Mouse (Mus musculus): ENCODE data around the gene Zfyve21. TPM values are rescaled to one million over a fixed set of nuclear protein-coding genes. Genes with fewer than 3 reads are reported as not detected.
A peak's percentile ranks its signal among the peaks of the same experiment; 100 is the strongest.

Zfyve21 gene
- 105 and 113 TPM in 2 replicates for polyA plus RNA-seq (2015; fragmentation: Nextera tagmentation; extraction: Ambion mirVana)

DNA sequence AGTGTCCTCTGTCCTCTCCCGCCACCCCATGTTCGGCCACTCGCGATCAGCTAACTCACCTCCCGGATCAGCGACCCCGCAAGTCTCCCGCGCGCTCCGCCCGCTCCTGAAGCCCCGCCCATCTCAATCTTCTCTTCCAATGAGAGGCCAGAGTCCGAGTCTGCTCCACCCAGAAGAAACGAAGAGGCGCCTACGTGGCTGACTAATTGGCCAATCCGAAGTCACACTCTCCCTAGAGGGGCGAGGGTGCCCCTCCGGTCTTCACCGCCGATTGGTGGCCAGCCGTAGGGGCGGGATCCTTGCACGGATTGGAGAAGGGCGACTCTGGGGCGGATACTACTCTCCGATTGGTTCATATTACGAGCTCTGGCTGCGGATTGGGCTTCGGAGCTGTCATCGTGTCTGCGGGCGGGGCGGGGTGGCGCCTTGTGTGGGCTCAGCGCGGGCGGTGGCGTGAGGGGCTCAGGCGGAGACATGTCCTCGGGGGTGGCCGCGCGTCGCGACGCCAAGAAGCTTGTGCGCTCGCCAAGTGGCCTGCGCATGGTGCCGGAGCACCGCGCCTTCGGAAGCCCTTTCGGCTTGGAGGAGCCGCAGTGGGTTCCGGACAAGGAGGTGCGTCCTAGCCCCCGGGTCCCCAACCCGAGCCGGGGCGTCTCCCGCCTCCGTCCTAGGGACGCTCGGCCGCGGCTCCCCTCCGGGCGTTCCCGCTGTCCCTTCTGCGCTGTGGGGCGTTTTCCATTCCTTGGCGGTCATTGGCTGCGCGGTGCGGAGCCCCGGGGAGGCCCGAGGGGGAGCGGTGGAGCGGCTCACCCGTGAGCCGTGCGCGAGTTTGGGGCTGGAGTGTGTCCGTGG is at the start of gene Zfyve21, which contains the start of gene Xrcc3:
Gene Zfyve21 (plus strand): TSS at position 405 of the 852 bp plus-strand sequence.
Gene Xrcc3 (minus strand): TSS at position 108 of the 852 bp plus-strand sequence.
- Histone ChIP-seq H3K4me3 (peak within 1 kb of the TSS; percentile 90), H3K4me1 (peaks cover 57% of the 10 kb centered on the region), H3K9ac (peak within 1 kb of the TSS; percentile 89), H3K4me2 (peak within 1 kb of the TSS; percentile 80), H3K27ac (peak within 1 kb of the TSS; percentile 92), H3K36me3 (peaks cover 11% of the 10 kb centered on the region), H3K9me3 (no peaks in the 10 kb centered on the region), H3K27me3 (no peaks in the 10 kb centered on the region)
- under 1% methylated on average over 83 of the region's 87 CpGs for WGBS
- peak; percentile 99 for ATAC-seq (ENCODE audit: insufficient number of reproducible peaks, insufficient read depth, low FRiP score, low TSS enrichment, low read depth)

DNA sequence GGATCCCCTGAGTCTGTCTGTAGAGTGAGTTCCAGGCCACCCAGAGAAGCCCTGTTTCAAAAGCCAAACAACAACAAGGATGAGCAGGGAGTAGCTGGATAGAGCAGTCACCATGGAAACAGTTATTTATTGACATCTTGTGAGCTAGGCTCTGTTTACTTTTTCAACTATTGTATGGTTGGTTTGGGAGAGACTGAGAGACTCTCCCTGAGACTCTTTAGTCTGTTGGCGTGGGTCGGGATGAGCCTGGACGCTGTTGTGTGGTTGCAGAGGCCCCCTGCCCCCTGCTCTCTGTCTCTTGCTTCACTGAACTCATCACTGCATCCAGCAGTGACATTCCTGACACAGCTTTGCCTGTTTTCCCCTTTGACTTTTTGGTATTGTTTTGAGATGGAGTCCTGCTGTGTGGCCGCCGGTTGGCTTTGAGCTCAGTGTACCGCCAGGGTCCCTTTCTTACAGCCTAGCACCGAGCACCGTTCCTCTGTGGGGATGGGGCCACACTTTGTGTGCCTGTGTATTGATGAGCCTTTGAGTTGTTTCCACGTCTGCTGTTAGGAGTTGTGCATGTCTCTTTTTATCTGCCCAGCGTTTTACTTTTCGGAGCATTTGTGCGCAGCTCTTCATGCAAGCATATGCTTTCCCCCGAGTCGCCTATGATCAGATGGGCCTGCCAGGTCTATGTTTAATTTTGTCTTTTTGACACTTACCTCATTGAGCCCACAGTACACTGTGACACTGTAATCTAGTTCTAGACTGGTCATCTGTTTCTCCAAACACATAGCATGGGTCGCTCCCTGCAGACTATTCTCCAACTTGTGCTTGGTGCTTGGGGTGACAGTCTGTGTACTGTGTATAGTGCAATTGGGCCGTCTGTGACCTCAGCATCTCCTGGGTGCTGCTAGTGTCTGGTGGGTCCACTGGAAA is 47.4 kb upstream of the Zfyve21 start:
- Histone ChIP-seq H3K4me2 (no peak overlapping the region), H3K9ac (no peak overlapping the region), H3K4me1 (peaks cover 29% of the 10 kb centered on the region), H3K9me3 (no peaks in the 10 kb centered on the region), H3K4me3 (no peak overlapping the region), H3K27ac (no peak overlapping the region), H3K36me3 (peaks cover 26% of the 10 kb centered on the region), H3K27me3 (no peaks in the 10 kb centered on the region)
- no peak for ATAC-seq (ENCODE audit: insufficient number of reproducible peaks, insufficient read depth, low FRiP score, low TSS enrichment, low read depth)
- WGBS = 57% methylated on average over 16 of the region's 16 CpGs

DNA sequence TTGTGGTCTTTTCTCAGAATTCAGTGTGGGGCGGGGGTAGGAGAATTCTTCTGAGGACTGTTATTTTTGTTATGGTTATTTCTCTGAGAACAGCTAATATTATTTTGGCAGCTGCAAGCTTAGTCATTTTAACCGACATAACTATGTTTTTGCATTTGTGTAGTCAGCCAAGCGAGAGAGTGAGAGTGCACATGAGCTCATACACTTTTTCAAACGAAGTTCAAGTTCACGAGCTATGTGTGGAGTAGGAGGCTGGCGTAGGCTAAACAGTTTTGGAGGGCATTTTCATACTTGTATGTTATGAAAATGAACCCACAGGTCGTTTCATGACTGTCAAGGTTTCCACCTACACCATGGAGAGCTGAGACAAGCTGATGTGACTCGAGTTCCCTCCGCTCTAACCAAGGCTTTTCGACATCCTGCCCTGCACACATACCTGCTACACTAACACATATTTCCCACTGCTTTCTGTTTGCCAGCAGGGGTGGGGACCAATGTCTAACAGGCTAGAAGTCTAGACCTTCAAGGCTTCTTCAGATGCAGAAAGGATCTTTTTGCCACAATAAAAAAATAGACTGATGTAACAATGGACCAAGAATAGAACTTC is 45.5 kb upstream of the Zfyve21 start:
- Histone ChIP-seq H3K36me3 (peaks cover 29% of the 10 kb centered on the region), H3K9ac (no peak overlapping the region), H3K4me2 (no peak overlapping the region), H3K9me3 (no peaks in the 10 kb centered on the region), H3K4me3 (no peak overlapping the region), H3K27me3 (no peaks in the 10 kb centered on the region), H3K27ac (no peak overlapping the region), H3K4me1 (peaks cover 23% of the 10 kb centered on the region)
- ATAC-seq (ENCODE audit: insufficient number of reproducible peaks, insufficient read depth, low FRiP score, low TSS enrichment, low read depth) = no peak
- 92% methylated on average over 10 of the region's 10 CpGs for WGBS

DNA sequence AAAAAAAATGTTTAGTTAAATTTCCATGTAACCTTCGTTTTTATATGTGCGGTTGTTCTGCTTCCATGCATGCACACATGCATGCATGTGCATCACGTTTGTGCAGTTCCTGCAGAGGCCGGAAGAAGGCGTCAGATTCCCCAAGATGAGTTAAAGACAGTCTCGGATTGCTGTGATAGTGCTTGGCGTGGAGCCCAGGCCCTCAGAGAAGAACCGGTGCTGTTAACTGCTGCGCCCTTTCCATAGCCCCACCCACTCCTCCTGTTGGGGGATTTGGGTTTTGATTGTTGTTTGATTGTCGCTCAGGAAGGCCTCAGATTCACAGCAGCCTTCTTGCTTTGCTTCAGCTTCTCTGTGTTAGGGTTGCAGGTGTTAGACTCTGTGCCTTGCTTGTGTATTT is 44.7 kb upstream of the Zfyve21 start:
- Histone ChIP-seq H3K9me3 (no peaks in the 10 kb centered on the region), H3K9ac (no peak overlapping the region), H3K27ac (peak overlapping the region; percentile 74), H3K4me1 (peaks cover 23% of the 10 kb centered on the region), H3K4me3 (no peak overlapping the region), H3K36me3 (peaks cover 31% of the 10 kb centered on the region), H3K27me3 (no peaks in the 10 kb centered on the region), H3K4me2 (no peak overlapping the region)
- ATAC-seq (ENCODE audit: insufficient number of reproducible peaks, insufficient read depth, low FRiP score, low TSS enrichment, low read depth) = no peak
- 30% methylated on average over 10 of the region's 10 CpGs for WGBS

DNA sequence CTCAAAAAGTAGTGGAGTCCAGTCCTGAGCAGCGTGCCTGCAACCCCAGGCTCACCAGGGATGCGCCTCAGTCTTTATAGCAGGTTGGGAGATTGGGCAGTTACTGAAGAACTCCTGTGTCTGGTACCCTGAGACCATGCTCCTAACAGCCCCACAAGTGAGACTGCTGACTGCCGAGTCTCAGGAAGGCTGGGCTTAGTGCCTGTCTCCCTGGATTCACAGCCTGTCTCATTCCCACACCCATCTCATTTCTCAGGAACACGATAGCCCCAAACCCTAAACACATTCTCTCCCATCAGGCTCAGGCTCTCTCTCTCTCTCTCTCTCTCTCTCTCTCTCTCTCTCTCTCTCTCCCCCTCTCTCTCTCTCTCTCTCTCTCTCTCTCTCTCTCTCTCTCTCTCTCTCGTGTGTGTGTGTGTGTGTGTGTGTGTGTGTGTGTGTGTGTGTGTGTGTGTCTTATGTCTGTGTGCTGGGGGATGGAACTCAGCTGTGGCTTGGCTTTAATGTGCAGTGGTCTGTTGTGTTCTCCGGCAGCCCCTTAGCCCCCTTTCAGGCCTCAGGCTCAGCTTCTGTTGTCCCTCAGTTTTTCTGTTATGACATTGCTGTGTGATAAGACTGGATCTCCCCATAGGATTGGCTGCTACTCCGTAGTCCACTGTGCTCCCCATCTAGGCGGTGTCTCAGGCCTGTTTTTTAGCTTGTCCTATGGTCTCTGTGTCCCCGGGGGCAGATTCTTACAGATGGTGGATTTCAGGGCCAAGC is 44.0 kb upstream of the Zfyve21 start:
- Histone ChIP-seq H3K9me3 (no peaks in the 10 kb centered on the region), H3K27me3 (no peaks in the 10 kb centered on the region), H3K36me3 (peaks cover 38% of the 10 kb centered on the region), H3K4me2 (no peak overlapping the region), H3K9ac (no peak overlapping the region), H3K4me3 (no peak overlapping the region), H3K4me1 (peaks cover 23% of the 10 kb centered on the region), H3K27ac (peak overlapping the region; percentile 74)
- 68% methylated on average over 8 of the region's 9 CpGs for WGBS
- no peak for ATAC-seq (ENCODE audit: insufficient number of reproducible peaks, insufficient read depth, low FRiP score, low TSS enrichment, low read depth)

DNA sequence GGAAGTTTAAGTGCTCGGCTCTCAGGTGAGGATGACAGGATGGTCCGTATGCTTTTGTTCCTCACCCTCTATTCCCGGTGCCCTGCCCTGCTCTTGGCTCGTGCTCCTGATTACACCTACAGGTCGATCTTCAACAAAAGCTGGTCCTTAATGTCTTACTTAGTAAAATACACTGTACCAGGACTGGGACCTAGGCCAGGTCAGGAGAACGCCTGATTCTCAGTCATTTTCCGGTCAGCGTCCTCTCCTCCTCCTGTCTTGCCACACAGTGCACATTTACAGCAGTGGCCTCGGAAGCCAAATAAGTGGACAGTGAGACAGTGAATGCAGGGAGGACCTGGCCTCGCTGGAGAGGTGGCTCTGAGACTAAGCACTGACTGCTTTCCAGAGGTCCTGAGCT is 43.3 kb upstream of the Zfyve21 start:
- no peak for ATAC-seq (ENCODE audit: insufficient number of reproducible peaks, insufficient read depth, low FRiP score, low TSS enrichment, low read depth)
- Histone ChIP-seq H3K4me3 (no peak overlapping the region), H3K27ac (no peak overlapping the region), H3K9me3 (no peaks in the 10 kb centered on the region), H3K4me2 (no peak overlapping the region), H3K36me3 (peaks cover 45% of the 10 kb centered on the region), H3K27me3 (no peaks in the 10 kb centered on the region), H3K9ac (no peak overlapping the region), H3K4me1 (peaks cover 21% of the 10 kb centered on the region)
- WGBS = 86% methylated on average over 10 of the region's 10 CpGs

DNA sequence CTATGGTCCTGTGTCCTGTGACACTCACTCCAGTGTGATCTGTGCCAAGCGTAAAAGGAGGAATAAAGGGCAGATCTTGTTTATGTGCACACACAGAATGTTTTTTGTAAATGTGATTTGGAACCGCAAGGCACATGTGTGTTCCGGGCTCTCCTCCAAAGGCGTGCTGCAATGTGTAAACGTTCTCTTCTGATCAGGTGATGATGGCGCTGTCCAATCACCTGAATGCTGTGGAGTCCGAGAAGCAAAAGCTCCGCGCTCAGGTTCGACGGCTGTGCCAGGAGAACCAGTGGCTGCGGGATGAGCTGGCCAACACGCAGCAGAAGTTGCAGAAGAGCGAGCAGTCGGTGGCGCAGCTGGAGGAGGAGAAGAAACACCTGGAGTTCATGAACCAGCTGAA is 39.8 kb upstream of the Zfyve21 start:
- Histone ChIP-seq H3K4me3 (no peak overlapping the region), H3K9me3 (no peaks in the 10 kb centered on the region), H3K4me1 (peaks cover 7% of the 10 kb centered on the region), H3K27ac (no peak overlapping the region), H3K4me2 (no peak overlapping the region), H3K9ac (no peak overlapping the region), H3K27me3 (no peaks in the 10 kb centered on the region), H3K36me3 (peaks cover 75% of the 10 kb centered on the region)
- no peak for ATAC-seq (ENCODE audit: insufficient number of reproducible peaks, insufficient read depth, low FRiP score, low TSS enrichment, low read depth)
- 89% methylated on average over 16 of the region's 16 CpGs for WGBS

DNA sequence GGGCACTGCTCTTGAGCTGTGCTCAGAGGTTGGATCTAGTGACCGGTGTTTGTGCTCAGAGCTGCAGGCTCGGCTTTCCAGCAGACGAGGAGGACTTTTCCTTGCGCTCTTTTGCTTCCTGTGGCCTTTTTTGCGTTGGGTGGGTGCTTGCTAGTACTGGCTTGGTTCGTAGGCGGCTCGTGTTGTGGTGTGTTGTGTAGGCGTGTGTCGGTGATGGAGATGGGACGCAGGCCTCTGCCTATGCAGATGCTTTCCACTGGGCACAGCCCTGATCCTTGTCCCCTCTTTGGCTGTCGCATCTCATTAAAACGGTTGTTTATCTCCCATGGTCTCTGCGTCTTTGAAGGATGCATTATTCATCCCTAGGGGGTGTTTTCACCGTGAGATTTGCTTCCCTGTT is 39.1 kb upstream of the Zfyve21 start:
- ATAC-seq (ENCODE audit: insufficient number of reproducible peaks, insufficient read depth, low FRiP score, low TSS enrichment, low read depth) = no peak
- no peak overlapping the region for H3K27ac ChIP-seq
- H3K9me3 ChIP-seq = 0 out of 2 replicates have a peak, but pooled peaks cover 3% of the 10 kb centered on the region
- WGBS = 83% methylated on average over 15 of the region's 15 CpGs
- H3K27me3 ChIP-seq = no peaks in the 10 kb centered on the region
- H3K4me2 ChIP-seq = no peak overlapping the region
- no peak overlapping the region for H3K9ac ChIP-seq
- no peak overlapping the region for H3K4me3 ChIP-seq
- peaks cover under 1% of the 10 kb centered on the region for H3K4me1 ChIP-seq
- peaks cover 82% of the 10 kb centered on the region for H3K36me3 ChIP-seq

DNA sequence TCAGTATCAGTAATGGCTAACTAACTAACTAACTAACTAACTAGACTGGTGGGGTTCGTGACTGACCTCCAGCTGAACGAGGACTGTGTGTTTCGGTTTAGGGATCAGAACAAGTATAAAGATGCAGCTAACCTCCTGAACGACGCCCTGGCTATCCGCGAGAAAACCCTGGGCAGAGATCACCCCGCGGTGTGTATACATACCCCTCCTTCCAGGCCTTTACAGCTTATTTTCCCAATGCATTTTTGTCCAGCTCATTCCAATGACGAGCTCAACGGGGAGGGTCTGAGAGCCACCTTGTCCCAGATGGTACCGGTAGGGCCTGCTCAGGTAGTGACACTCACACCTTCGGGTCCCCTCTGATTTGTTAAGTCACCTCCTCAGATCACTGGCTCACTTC is 36.1 kb upstream of the Zfyve21 start:
- H3K27me3 ChIP-seq = no peaks in the 10 kb centered on the region
- H3K36me3 ChIP-seq = peaks cover 98% of the 10 kb centered on the region
- H3K27ac ChIP-seq = no peak overlapping the region
- no peak overlapping the region for H3K4me3 ChIP-seq
- H3K4me2 ChIP-seq = no peak overlapping the region
- H3K9ac ChIP-seq = no peak overlapping the region
- no peak for ATAC-seq (ENCODE audit: insufficient number of reproducible peaks, insufficient read depth, low FRiP score, low TSS enrichment, low read depth)
- H3K4me1 ChIP-seq = no peaks in the 10 kb centered on the region
- H3K9me3 ChIP-seq = 0 out of 2 replicates have a peak, but pooled peaks cover 3% of the 10 kb centered on the region
- WGBS = 93% methylated on average over 13 of the region's 13 CpGs

DNA sequence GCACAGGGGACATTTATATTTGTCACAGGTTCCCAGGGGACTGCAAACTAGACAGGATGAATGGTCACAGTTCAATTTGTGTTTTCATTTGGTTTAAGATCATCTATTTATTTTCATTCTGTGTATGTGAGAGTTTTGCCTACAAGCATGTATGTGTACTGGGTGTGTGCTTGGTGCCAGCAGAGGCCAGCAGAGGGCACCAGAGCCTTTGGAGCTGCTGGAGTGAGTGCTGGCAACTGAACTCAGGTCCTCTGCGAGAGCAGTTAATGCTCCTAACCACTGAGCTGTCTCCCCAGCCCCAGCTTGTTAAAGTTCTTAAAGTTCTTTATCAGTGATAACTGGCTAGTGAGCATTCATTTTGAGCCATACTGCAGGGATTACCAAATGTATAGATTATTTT is 34.4 kb upstream of the Zfyve21 start:
- H3K27ac ChIP-seq = no peak overlapping the region
- no peak overlapping the region for H3K9ac ChIP-seq
- H3K9me3 ChIP-seq = 0 out of 2 replicates have a peak, but pooled peaks cover 3% of the 10 kb centered on the region
- H3K4me1 ChIP-seq = no peaks in the 10 kb centered on the region
- H3K27me3 ChIP-seq = no peaks in the 10 kb centered on the region
- 100% methylated on average over 1 of the region's 1 CpGs for WGBS
- H3K4me2 ChIP-seq = no peak overlapping the region
- peaks cover 98% of the 10 kb centered on the region for H3K36me3 ChIP-seq
- H3K4me3 ChIP-seq = no peak overlapping the region
- no peak for ATAC-seq (ENCODE audit: insufficient number of reproducible peaks, insufficient read depth, low FRiP score, low TSS enrichment, low read depth)

DNA sequence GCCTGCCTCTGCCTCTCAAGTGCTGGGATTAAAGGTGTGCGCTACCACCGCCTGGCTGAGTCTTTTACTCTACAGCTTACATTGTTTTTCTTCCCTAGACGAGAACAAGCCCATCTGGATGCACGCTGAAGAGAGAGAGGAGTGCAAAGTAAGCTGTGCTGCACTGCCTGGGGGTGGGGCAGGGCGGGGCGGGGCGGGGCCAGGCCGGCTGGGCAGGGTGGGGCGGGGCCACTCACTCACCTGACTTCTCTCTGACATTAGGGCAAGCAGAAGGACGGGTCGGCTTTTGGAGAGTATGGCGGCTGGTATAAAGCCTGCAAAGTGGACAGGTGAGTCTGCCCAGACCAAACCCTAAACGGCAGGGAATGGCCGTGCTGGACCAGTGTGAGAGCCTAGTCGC is 28.8 kb upstream of the Zfyve21 start:
- Histone ChIP-seq H3K27ac (no peak overlapping the region), H3K9ac (no peak overlapping the region), H3K9me3 (no peaks in the 10 kb centered on the region), H3K36me3 (peaks cover 99% of the 10 kb centered on the region), H3K4me2 (no peak overlapping the region), H3K4me3 (no peak overlapping the region), H3K27me3 (no peaks in the 10 kb centered on the region), H3K4me1 (no peaks in the 10 kb centered on the region)
- 72% methylated on average over 15 of the region's 15 CpGs for WGBS
- ATAC-seq (ENCODE audit: insufficient number of reproducible peaks, insufficient read depth, low FRiP score, low TSS enrichment, low read depth) = peak; percentile 27; the same call in 1 of the 2 replicates
